Mouse (Mus musculus) lung, embryonic 15.5 days (tissue): ENCODE data around the gene Slc35a5. TPM values are rescaled to one million over a fixed set of nuclear protein-coding genes. Genes with fewer than 3 reads are reported as not detected.

Experiments used
- ATAC-seq: fragments of 200-750 bp; cut with Nextera tagmentation; 2 replicates; pipeline ENCODE4 v1.8.0; 2017; ENCODE audit warnings: moderate number of reproducible peaks, borderline replicate concordance; ENCODE audit not compliant: low FRiP score, low TSS enrichment; ENCODE audit errors: extremely low read depth
- H3K27ac ChIP-seq: fragments of 300-500 bp; sonication (generic); 2 replicates; pipeline ENCODE4 v1.5.1; 2015; ENCODE audit warnings: moderate library complexity, mild to moderate bottlenecking, inconsistent platforms
- H3K27me3 ChIP-seq: fragments of 300-500 bp; sonication (generic); 2 replicates; pipeline ENCODE4 v1.6.1; 2015; ENCODE audit warnings: inconsistent platforms
- H3K36me3 ChIP-seq: fragments of 300-500 bp; sonication (generic); 2 replicates; pipeline ENCODE4 v1.6.1; 2015; ENCODE audit warnings: inconsistent platforms
- H3K4me1 ChIP-seq: fragments of 300-500 bp; sonication (generic); 2 replicates; pipeline ENCODE4 v1.6.1; 2015; ENCODE audit warnings: inconsistent platforms
- H3K4me2 ChIP-seq: fragments of 300-500 bp; sonication (generic); 2 replicates; pipeline ENCODE4 v1.6.1; 2015; ENCODE audit warnings: inconsistent platforms, mild to moderate bottlenecking, moderate library complexity
- H3K4me3 ChIP-seq: fragments of 300-500 bp; sonication (generic); 2 replicates; pipeline ENCODE4 v1.5.1; 2015; ENCODE audit warnings: mild to moderate bottlenecking, inconsistent platforms
- H3K9ac ChIP-seq: fragments of 300-500 bp; sonication (generic); 2 replicates; pipeline ENCODE4 v1.6.1; 2015; ENCODE audit warnings: inconsistent platforms
- H3K9me3 ChIP-seq: fragments of 300-500 bp; sonication (generic); 2 replicates; pipeline ENCODE4 v1.6.1; 2016; ENCODE audit warnings: inconsistent platforms
- WGBS: fragments of 180-500 bp; shearing (Covaris S2); methylation state at CpG from one replicate; pipeline ENCODE4 v1.1.7; 2015; 5-methylcytosine and 5-hydroxymethylcytosine counted together
- polyA plus RNA-seq: library from polyadenylated mRNA; unstranded; fragments of >200 nt; fragmentation: Nextera tagmentation; extraction: Ambion mirVana; gene quantifications from 2 replicates; pipeline ENCODE4 v1.2.1, GENCODE M21; 2015

The Slc35a5 gene
- polyA plus RNA-seq, 1 experiment from 2014 or later, result 23.1 TPM

GRCm38 (mm10) chr16:45108203-45108878 lies 50.2 kb downstream of the Slc35a5 start:
- WGBS, result 49% methylated on average over 5 of the region's 5 CpGs
- H3K9ac ChIP-seq, result no peak overlapping the region
- no peak overlapping the region for H3K4me3 ChIP-seq
- no peaks in the 10 kb centered on the region for H3K27me3 ChIP-seq
- no peak overlapping the region for H3K27ac ChIP-seq
- H3K4me1 ChIP-seq, result peaks cover 6% of the 10 kb centered on the region; the same call in 1 of the 2 replicates
- ATAC-seq, result no peak
- no peaks in the 10 kb centered on the region for H3K36me3 ChIP-seq
- H3K4me2 ChIP-seq, result no peak overlapping the region
- no peaks in the 10 kb centered on the region for H3K9me3 ChIP-seq

GRCm38 (mm10) chr16:45104993-45105392 lies 53.5 kb downstream of the Slc35a5 start:
- no peak overlapping the region for H3K4me3 ChIP-seq
- no peak overlapping the region for H3K9ac ChIP-seq
- H3K9me3 ChIP-seq, result no peaks in the 10 kb centered on the region
- H3K4me1 ChIP-seq, result peaks cover 5% of the 10 kb centered on the region
- WGBS, result 46% methylated on average over 3 of the region's 3 CpGs
- no peak overlapping the region for H3K4me2 ChIP-seq
- no peak for ATAC-seq
- H3K27ac ChIP-seq, result no peak overlapping the region
- H3K36me3 ChIP-seq, result no peaks in the 10 kb centered on the region
- no peaks in the 10 kb centered on the region for H3K27me3 ChIP-seq

- Histone ChIP-seq H3K4me2 (no peak overlapping the region), H3K4me1 (peaks cover 15% of the 10 kb centered on the region), H3K9me3 (no peaks in the 10 kb centered on the region), H3K4me3 (no peak overlapping the region), H3K36me3 (no peaks in the 10 kb centered on the region), H3K27ac (no peak overlapping the region), H3K9ac (no peak overlapping the region), H3K27me3 (no peaks in the 10 kb centered on the region)
- WGBS, result 32% methylated on average over 3 of the region's 3 CpGs
- peak; percentile 29; the same call in 1 of the 2 replicates for ATAC-seq
Measured at GRCm38 (mm10) chr16:45100892-45101291, 57.6 kb downstream of the Slc35a5 start.

- Histone ChIP-seq H3K9me3 (no peaks in the 10 kb centered on the region), H3K4me1 (peaks cover 28% of the 10 kb centered on the region), H3K9ac (no peak overlapping the region), H3K27me3 (no peaks in the 10 kb centered on the region), H3K27ac (0 out of 2 replicates have a peak overlapping the region, but pooled peaks have one; percentile 70), H3K36me3 (no peaks in the 10 kb centered on the region), H3K4me2 (peak overlapping the region; percentile 44), H3K4me3 (no peak overlapping the region)
- WGBS, result 54% methylated on average over 6 of the region's 6 CpGs
- no peak for ATAC-seq
Measured at GRCm38 (mm10) chr16:45098886-45099210, 59.7 kb downstream of the Slc35a5 start.

GRCm38 (mm10) chr16:45098186-45098885 lies 60.2 kb downstream of the Slc35a5 start:
- Histone ChIP-seq H3K36me3 (no peaks in the 10 kb centered on the region), H3K9ac (no peak overlapping the region), H3K4me3 (peak overlapping the region; percentile 14; the same call in 1 of the 2 replicates), H3K9me3 (no peaks in the 10 kb centered on the region), H3K4me1 (peaks cover 29% of the 10 kb centered on the region), H3K4me2 (peak overlapping the region; percentile 44), H3K27ac (peak overlapping the region; percentile 70), H3K27me3 (no peaks in the 10 kb centered on the region)
- 41% methylated on average over 10 of the region's 10 CpGs for WGBS
- ATAC-seq, result peak; percentile 59

GRCm38 (mm10) chr16:45097467-45097866 lies 61.0 kb downstream of the Slc35a5 start:
- no peaks in the 10 kb centered on the region for H3K36me3 ChIP-seq
- H3K4me3 ChIP-seq, result no peak overlapping the region
- H3K9ac ChIP-seq, result no peak overlapping the region
- no peak overlapping the region for H3K27ac ChIP-seq
- no peaks in the 10 kb centered on the region for H3K9me3 ChIP-seq
- H3K4me2 ChIP-seq, result peak overlapping the region; percentile 44
- no peak for ATAC-seq
- 93% methylated on average over 2 of the region's 2 CpGs for WGBS
- H3K4me1 ChIP-seq, result peaks cover 33% of the 10 kb centered on the region
- H3K27me3 ChIP-seq, result no peaks in the 10 kb centered on the region

GRCm38 (mm10) chr16:45095561-45096482 lies 62.7 kb downstream of the Slc35a5 start:
- no peaks in the 10 kb centered on the region for H3K27me3 ChIP-seq
- no peaks in the 10 kb centered on the region for H3K36me3 ChIP-seq
- H3K27ac ChIP-seq, result no peak overlapping the region
- H3K4me1 ChIP-seq, result peaks cover 30% of the 10 kb centered on the region
- no peaks in the 10 kb centered on the region for H3K9me3 ChIP-seq
- ATAC-seq, result no peak
- H3K4me3 ChIP-seq, result no peak overlapping the region
- 88% methylated on average over 26 of the region's 26 CpGs for WGBS
- H3K4me2 ChIP-seq, result peak overlapping the region; percentile 66; the same call in 1 of the 2 replicates
- no peak overlapping the region for H3K9ac ChIP-seq

- peaks cover 29% of the 10 kb centered on the region for H3K4me1 ChIP-seq
- no peaks in the 10 kb centered on the region for H3K9me3 ChIP-seq
- no peak overlapping the region for H3K9ac ChIP-seq
- no peak overlapping the region for H3K27ac ChIP-seq
- ATAC-seq, result no peak
- peak overlapping the region; percentile 45 for H3K4me3 ChIP-seq
- 88% methylated on average over 13 of the region's 13 CpGs for WGBS
- H3K4me2 ChIP-seq, result peak overlapping the region; percentile 66
- no peaks in the 10 kb centered on the region for H3K27me3 ChIP-seq
- no peaks in the 10 kb centered on the region for H3K36me3 ChIP-seq
Measured at GRCm38 (mm10) chr16:45095030-45095429, 63.5 kb downstream of the Slc35a5 start.

- H3K36me3 ChIP-seq, result no peaks in the 10 kb centered on the region
- WGBS, result 2% methylated on average over 9 of the region's 9 CpGs
- no peaks in the 10 kb centered on the region for H3K9me3 ChIP-seq
- H3K4me1 ChIP-seq, result peaks cover 32% of the 10 kb centered on the region
- H3K4me2 ChIP-seq, result peak overlapping the region; percentile 66
- H3K4me3 ChIP-seq, result peak overlapping the region; percentile 45
- H3K27ac ChIP-seq, result peak overlapping the region; percentile 69
- no peaks in the 10 kb centered on the region for H3K27me3 ChIP-seq
- ATAC-seq, result 0 out of 2 replicates have a peak, but pooled peaks have one; percentile 13
- H3K9ac ChIP-seq, result peak overlapping the region; percentile 59
Measured at GRCm38 (mm10) chr16:45094136-45094756, 64.3 kb downstream of the Slc35a5 start.

- Histone ChIP-seq H3K4me2 (peak within 1 kb of the TSS; percentile 66), H3K4me3 (peak within 1 kb of the TSS; percentile 45), H3K27ac (peak within 1 kb of the TSS; percentile 69), H3K4me1 (peaks cover 29% of the 10 kb centered on the region), H3K27me3 (no peaks in the 10 kb centered on the region), H3K36me3 (no peaks in the 10 kb centered on the region), H3K9me3 (no peaks in the 10 kb centered on the region), H3K9ac (peak within 1 kb of the TSS; percentile 59)
- WGBS, result 7% methylated on average over 6 of the region's 6 CpGs
- ATAC-seq, result peak; percentile 73; the same call in 1 of the 2 replicates
Measured at GRCm38 (mm10) chr16:45093137-45093731, 65.3 kb downstream of the Slc35a5 start, which contains the start of gene Ccdc80. Ccdc80 (plus strand) TSS chr16:45093402.

- no peaks in the 10 kb centered on the region for H3K9me3 ChIP-seq
- WGBS, result 6% methylated on average over 10 of the region's 10 CpGs
- H3K27me3 ChIP-seq, result no peaks in the 10 kb centered on the region
- no peak overlapping the region for H3K27ac ChIP-seq
- H3K9ac ChIP-seq, result no peak overlapping the region
- no peaks in the 10 kb centered on the region for H3K36me3 ChIP-seq
- peaks cover 18% of the 10 kb centered on the region for H3K4me1 ChIP-seq
- peak; percentile 64; the same call in 1 of the 2 replicates for ATAC-seq
- H3K4me3 ChIP-seq, result no peak overlapping the region
- H3K4me2 ChIP-seq, result no peak overlapping the region
Measured at GRCm38 (mm10) chr16:45090005-45090404, 68.5 kb downstream of the Slc35a5 start.
